Mouse (Mus musculus) natural killer cell, adult 2 months (primary cell): Measurements from ENCODE around the gene Rpl27a.

Source experiments
- DNase-seq, 2 experiments: peaks; one replicate each; pipeline ENCODE4 v3.0.0; 2022; ENCODE audit warnings: low spot score in 2 of 2

The Rpl27a gene

DNA sequence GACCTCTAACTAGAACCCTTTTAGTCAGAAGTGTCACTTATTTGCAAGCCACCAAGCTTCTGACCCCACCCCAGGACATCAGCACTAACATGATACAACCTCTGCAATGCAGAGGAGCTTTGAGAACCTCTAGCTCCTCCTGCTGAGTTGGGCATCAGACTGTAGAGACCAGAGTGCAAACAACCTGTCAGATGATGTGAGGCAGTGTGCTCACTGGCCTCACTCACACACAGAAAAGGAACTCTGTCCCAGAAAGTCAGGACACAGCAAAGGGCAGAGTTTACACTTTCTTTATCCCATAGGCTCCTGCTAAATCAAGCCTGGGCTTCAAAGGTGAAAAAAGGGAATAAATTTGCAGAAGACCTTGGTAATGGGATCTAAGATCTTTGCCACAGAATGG lies 47.4 kb downstream of the Rpl27a start:
- DNase-seq = no peak

DNA sequence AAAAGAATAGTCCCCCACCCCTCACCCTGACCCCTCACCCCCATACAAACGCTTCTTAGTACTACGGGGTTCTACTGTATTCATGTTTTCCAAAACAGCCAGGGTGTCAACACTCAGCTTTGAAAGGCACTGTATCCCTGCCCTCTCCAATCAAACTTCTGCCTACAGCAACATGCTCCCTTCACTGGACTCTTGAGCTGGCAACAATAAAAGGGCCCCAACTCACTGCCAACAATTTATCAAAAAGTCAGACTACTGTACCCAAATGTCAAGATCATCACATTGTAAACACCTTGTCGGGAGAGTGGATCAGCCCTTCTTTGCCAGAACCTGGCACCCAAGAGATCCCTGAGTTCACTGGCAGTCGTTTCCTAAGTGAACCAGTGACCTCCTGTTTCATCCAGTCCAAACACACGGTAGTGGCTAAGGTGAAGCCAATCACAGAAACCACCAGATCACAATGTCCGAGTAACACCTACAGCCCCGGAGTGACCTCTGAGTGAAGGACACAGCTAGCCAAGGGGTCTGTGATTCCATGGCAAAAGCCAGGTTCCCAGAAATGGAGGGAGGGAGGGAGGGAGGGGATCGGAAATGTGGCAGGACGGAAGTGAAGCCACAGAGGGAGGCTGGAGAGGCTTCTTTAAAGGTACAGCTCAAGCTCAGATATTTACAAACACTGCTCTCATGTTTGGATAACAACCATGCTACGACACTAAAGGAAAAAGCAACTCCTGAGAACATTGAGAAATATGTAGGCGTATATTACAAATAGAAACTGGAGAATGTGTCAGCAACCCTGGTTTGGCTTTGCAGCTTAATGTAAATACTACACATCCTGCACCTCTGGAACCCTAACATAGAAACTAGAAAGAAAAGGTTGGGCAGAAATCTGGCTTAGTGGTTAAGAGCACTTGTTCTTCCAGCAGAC lies 48.2 kb downstream of the Rpl27a start:
- DNase-seq = no peak

DNA sequence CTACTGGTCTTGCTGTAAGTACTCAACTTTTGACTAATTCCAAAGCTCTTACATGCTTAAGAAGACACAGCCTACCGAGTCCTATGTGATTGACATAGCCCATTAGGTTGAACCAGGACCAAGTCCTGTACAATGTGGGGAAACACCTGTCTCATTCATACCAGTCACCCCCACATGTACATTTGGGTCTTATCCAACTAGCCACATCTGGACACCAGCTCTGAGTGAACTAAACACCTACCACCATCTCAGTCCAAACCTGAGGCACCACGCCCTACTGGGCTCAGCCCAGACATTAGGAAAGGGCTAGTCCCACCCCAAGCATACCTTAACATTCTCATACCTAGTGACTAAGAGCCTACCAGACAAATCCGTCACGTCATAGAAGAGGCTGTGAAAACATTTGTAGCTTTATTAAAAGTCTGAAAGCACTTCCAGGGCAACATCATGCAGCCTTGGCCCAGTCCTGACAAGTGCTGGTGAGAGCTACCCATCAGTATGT lies 49.5 kb downstream of the Rpl27a start:
- DNase-seq = no peak
